Mouse (Mus musculus) MEL (cell line): ENCODE results near the gene Atxn1l.

Experiments used
- CHD2 ChIP-seq: IDR thresholded peaks from 2 replicates; pipeline ENCODE4 v1.6.1; 2011; ENCODE audit warnings: low read length, improper control_type of control experiment
- CTCF ChIP-seq, 3 experiments: IDR thresholded peaks in 2 of 3; conservative IDR thresholded peaks in 1 of 3; 2 replicates each; pipeline ENCODE4 v1.5.1; 2011 to 2012; ENCODE audit warnings: low read length in 3 of 3, low read depth in 2 of 3, mild to moderate bottlenecking in 2 of 3, improper control_type of control experiment in 1 of 3, inconsistent platforms in 1 of 3, mixed read lengths in 1 of 3, moderate library complexity in 1 of 3; ENCODE audit not compliant: control insufficient read depth in 1 of 3, insufficient read depth in 1 of 3, poor library complexity in 1 of 3, severe bottlenecking in 1 of 3
- EP300 ChIP-seq, 2 experiments: IDR thresholded peaks; 2 replicates each; pipeline ENCODE4 v1.6.1; 2011; ENCODE audit warnings: improper control_type of control experiment in 2 of 2, low read length in 2 of 2, low read depth in 1 of 2, mild to moderate bottlenecking in 1 of 2
- RAD21 ChIP-seq: IDR thresholded peaks from 2 replicates; pipeline ENCODE4 v1.6.1; 2011; ENCODE audit warnings: mild to moderate bottlenecking, low read depth, low read length, improper control_type of control experiment

GRCm38 (mm10) chr8:109756849-109757248 is 19.3 kb upstream of the Atxn1l start:
- TF ChIP-seq RAD21 (no peak), CHD2 (no peak), CTCF (IDR thresholded peaks at IDR 0.05 in 2 of 3, conservative IDR thresholded peaks at IDR 0.05 in 1 of 3; ENCODE audit: control insufficient read depth in 1 of 3, insufficient read depth in 1 of 3, low read depth in 2 of 3, low read length in 3 of 3, poor library complexity in 1 of 3, severe bottlenecking in 1 of 3) (no peak), EP300 (IDR thresholded peaks at IDR 0.05; ENCODE audit: low read depth in 1 of 2, low read length in 2 of 2) (no peak)
